Mouse (Mus musculus): ENCODE results near the gene Got1.

DNA sequence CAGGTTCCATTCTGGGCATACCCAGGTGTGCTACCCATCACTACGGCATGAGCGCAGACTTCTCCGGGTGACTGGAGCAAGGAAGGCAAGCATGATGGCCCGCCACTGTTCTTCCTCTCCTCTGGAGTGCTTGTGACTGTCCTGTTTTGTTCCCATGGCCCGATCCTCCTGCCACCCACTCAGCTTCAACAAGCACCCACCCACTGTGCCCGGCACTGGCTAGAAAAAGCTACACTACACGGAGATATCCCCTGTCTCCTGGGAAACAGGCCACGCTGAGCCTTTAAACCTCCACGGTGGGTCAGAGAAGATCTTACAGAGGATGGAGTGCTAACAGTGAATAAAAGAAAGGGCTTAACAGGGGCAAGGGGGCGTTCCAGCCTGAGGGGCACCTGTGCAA lies 5.2 kb downstream of the Got1 start:
- no peak for TF ChIP-seq POLR2A (IDR thresholded peaks at IDR 0.05; ENCODE audit: insufficient read depth, low read depth, low read length)
- TF ChIP-seq CTCF (IDR thresholded peaks at IDR 0.05), result no peak

Measured in heart, adult 2 months (tissue).